Mouse (Mus musculus): ENCODE results near the gene F11.

F11 gene

GRCm38 (mm10) chr8:45238282-45238681, 23.5 kb downstream of the F11 start:
- no peak for DNase-seq

- DNase-seq, result peak in 1 of 2 experiments; percentile 2
Measured at GRCm38 (mm10) chr8:45236164-45236912, 25.5 kb downstream of the F11 start.

GRCm38 (mm10) chr8:45235228-45235627, 26.6 kb downstream of the F11 start:
- DNase-seq, result no peak

- DNase-seq, result no peak
Measured at GRCm38 (mm10) chr8:45233256-45233655, 28.6 kb downstream of the F11 start.

- DNase-seq, result no peak
Measured at GRCm38 (mm10) chr8:45202476-45202875, 59.4 kb downstream of the F11 start.

GRCm38 (mm10) chr8:45201605-45202004, 60.2 kb downstream of the F11 start:
- DNase-seq, result no peak

- DNase-seq, result no peak
Measured at GRCm38 (mm10) chr8:45197294-45197693, 64.5 kb downstream of the F11 start.

GRCm38 (mm10) chr8:45195954-45196526, 65.8 kb downstream of the F11 start:
- no peak for DNase-seq
